9 mouse cellular contexts compared by ENCODE assay signal in the genomic region with DNA sequence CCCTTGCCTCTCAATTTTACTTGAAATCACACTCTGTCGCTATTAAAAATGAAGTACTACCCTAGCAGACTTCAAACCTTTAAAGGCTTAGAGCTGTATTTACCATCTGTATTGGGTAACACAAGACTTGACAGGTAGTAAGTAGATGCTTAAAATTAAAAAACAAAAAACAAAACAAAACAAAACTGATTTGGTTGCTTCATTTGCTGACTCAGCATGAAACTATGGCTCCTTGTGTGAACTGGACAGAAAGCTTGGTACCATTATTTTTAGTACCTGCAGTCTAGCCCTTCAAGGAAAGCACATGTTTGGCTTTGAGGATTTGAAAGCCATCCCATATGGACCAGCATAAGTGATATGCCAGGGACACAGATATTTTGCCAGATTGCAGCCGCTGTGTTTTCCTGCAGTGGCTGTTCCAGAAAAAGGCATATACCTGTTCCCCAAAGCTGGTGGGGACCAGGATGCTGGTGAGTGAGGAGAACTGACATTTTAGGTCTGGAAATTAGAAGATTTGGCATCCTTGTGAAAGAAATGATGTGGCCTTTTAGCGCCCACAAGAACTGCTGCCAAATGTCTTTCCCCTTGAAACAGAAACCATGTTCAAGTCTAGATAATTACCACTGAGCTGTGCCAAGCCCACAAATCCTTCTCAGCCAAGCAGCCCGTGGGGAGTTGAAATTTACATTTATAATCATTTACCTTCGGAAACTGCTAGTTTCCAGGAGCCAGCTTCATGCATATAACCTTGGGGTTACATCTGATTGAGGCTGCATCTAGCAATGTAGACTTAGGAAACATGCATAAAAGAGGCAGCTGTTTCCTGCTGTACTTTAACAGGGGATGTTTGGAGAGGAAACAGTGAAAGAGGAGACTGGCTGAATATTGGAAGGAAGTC.
DNase-seq lines count a peak whose midpoint lies in the region; TF ChIP-seq lines count a peak whose summit lies in the region.
"Had no signal": no experiment of that assay in that cellular context is flagged by ENCODE, and none has a peak within 500 bp of the region (broad histone marks: within the 10 kb centered on the region; RNA-seq: fewer than 3 reads in every experiment).

No protein-coding gene starts in this region.

- H3K27ac ChIP-seq in gastrocnemius, adult 2 months: no peak overlapping the region
- H3K27ac ChIP-seq: embryonic facial prominence, embryonic 12.5 days had no signal

- intact Hi-C loops in gastrocnemius, adult 2 months (cut with DNase I): no loop called here
- intact Hi-C loops in gastrocnemius, postnatal 36 days (cut with DNase I): no loop called here
- intact Hi-C loops in left cerebral cortex, postnatal 14 days (cut with DNase I): no loop called here

- no peak for DNase-seq in gastrocnemius, adult 2 months
- no peak for DNase-seq in gastrocnemius, postnatal 36 days
- DNase-seq in brain, adult 2 months (ENCODE audit: low read depth, low spot score): peak; percentile 52
- DNase-seq in heart, postnatal 4 days: peak; percentile 17
- DNase-seq in left cerebral cortex, postnatal 14 days (ENCODE audit: low spot score in 2 of 2): peak; percentile 5 to 8
- DNase-seq in thymus, postnatal 10 days (ENCODE audit: low spot score in 2 of 2): no peak
- DNase-seq in lung, adult 18-20 months: no peak
- DNase-seq in thymus, adult 18-20 months: no peak

- TF ChIP-seq CTCF in gastrocnemius, adult 2 months (IDR thresholded peaks at IDR 0.05): no peak

- peak overlapping the region; percentile 30 for H3K4me3 ChIP-seq in gastrocnemius, adult 2 months
- H3K4me3 ChIP-seq: embryonic facial prominence, embryonic 12.5 days had no signal

Comparison
In these comparisons a context has a peak if more than half of its experiments do, and no peak if none do; other contexts are left out.
1. DNase-seq: peak in brain, adult 2 months (single experiment), heart, postnatal 4 days (single experiment) and left cerebral cortex, postnatal 14 days (2 of 2); none in gastrocnemius, adult 2 months (single experiment), gastrocnemius, postnatal 36 days (0 of 2), thymus, postnatal 10 days (0 of 2), lung, adult 18-20 months (0 of 2) and thymus, adult 18-20 months (0 of 2).